Mouse (Mus musculus): ENCODE data around the gene Msi2. TPM values are rescaled to one million over a fixed set of nuclear protein-coding genes. Genes with fewer than 3 reads are reported as not detected.

Msi2 gene
- polyA plus RNA-seq, 1 experiment = 78.5 TPM

DNA sequence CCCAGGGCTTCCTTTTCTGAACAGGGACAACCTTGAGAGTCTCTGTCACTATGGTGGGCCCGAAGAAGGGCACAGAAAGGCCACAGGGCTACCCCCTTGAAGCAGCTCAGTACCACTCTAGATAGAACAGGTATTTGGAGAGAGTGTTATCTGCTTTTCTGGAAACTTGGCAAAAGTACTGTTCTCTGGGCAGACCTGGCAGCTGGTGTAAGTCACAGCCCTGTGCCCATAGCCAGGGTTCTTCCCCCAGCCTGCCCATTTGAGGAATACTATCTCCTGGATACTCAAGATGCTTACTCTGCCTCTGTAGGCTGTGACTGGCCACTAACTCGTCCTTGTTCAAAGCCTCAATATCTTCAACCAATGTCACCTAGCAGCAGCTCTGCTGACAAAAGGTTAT is 338.7 kb downstream of the Msi2 start:
- 79% methylated on average over 2 of the region's 2 CpGs for WGBS
- Histone ChIP-seq H3K27ac (ENCODE audit: insufficient read depth, low read depth, low read length) (no peak overlapping the region), H3K4me3 (ENCODE audit: insufficient read depth, low read depth, low read length) (no peak overlapping the region), H3K4me1 (ENCODE audit: control insufficient read depth, insufficient read depth, low read length) (peaks cover 12% of the 10 kb centered on the region)
- TF ChIP-seq CTCF (IDR thresholded peaks at IDR 0.05; ENCODE audit: insufficient read depth, low read depth, low read length) (no peak), POLR2A (IDR thresholded peaks at IDR 0.05; ENCODE audit: insufficient read depth, low read depth, low read length) (no peak)

DNA sequence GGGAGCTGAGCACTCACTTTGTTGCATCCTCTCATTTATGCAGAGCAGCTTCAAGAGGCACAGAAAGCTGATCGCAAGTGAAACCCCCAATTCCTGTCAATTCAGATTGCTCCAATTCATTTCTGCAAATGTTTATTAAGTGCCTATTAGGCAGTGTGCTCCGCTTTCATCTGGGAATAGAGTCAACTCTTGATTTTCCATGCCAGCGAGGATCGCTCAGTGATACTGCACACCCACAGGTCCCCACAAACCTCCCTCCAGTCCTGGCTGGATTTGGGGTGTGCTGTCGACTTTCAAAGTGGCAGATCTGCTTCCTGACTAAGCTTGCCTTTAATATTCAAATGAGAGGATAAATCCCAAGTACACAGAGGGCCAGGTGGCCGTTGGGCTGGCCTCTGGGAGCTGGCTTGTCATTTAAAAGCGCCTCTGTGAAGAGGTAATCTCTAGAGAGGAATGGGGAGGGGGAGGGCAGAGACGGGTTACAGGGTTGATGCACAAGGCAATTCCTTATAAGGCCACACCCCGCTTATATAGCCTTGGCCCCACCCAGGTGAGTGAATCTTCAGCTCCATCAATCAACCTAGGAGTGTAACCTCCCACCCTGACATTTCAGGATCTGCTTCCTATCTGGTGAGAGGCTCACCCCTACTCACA is 339.5 kb downstream of the Msi2 start:
- TF ChIP-seq CTCF (IDR thresholded peaks at IDR 0.05; ENCODE audit: insufficient read depth, low read depth, low read length) (no peak), POLR2A (IDR thresholded peaks at IDR 0.05; ENCODE audit: insufficient read depth, low read depth, low read length) (no peak)
- H3K27ac ChIP-seq (ENCODE audit: insufficient read depth, low read depth, low read length) = no peak overlapping the region
- 57% methylated on average over 9 of the region's 9 CpGs for WGBS
- H3K4me3 ChIP-seq (ENCODE audit: insufficient read depth, low read depth, low read length) = no peak overlapping the region
- peaks cover 12% of the 10 kb centered on the region for H3K4me1 ChIP-seq (ENCODE audit: control insufficient read depth, insufficient read depth, low read length)

DNA sequence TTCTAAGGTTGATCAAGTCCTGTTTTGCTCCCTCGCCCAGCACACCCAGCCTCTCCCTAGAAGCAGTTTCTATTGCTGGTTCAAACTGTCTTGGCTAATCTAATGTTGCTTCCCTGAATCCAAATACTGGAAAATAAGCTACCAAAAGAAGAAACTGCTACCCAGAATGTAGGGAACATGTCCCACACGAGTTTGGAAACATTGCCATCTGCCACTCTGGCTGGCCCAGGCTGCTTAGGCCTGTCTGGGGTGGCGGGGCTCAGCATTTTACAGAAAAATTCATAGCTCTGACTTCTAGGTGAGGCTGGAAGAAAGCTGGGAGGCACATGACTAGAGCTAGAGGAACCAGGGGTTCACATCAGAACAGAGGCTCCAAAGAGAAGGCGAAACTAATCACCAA is 345.7 kb downstream of the Msi2 start:
- WGBS = 83% methylated on average over 4 of the region's 4 CpGs
- Histone ChIP-seq H3K27ac (ENCODE audit: insufficient read depth, low read depth, low read length) (no peak overlapping the region), H3K4me3 (ENCODE audit: insufficient read depth, low read depth, low read length) (no peak overlapping the region), H3K4me1 (ENCODE audit: control insufficient read depth, insufficient read depth, low read length) (peaks cover 6% of the 10 kb centered on the region; the same call in 1 of the 2 replicates)
- TF ChIP-seq CTCF (IDR thresholded peaks at IDR 0.05; ENCODE audit: insufficient read depth, low read depth, low read length) (no peak), POLR2A (IDR thresholded peaks at IDR 0.05; ENCODE audit: insufficient read depth, low read depth, low read length) (no peak)

DNA sequence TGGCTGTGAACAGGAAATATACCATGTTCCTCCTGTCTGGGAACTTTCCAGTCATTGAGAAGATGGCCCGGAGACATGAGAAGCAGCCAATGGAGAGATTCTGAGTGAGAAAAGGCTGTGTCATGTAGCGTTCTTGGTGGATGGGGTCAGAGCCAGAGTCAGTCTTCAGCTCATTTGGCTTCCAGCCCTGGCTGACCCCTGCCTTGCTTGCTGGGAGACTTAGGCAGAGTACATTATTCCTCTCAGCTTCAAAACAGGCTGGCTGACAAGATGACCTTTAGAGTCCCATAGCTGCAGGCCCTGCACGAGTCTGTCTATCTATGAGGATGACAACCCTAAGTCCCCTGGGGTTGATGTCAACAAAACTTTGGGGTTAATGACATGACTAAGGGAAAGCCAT is 348.4 kb downstream of the Msi2 start:
- Histone ChIP-seq H3K27ac (ENCODE audit: insufficient read depth, low read depth, low read length) (no peak overlapping the region), H3K4me1 (ENCODE audit: control insufficient read depth, insufficient read depth, low read length) (peaks cover 6% of the 10 kb centered on the region; the same call in 1 of the 2 replicates), H3K4me3 (ENCODE audit: insufficient read depth, low read depth, low read length) (no peak overlapping the region)
- WGBS = 71% methylated on average over 3 of the region's 3 CpGs
- no peak for TF ChIP-seq CTCF (IDR thresholded peaks at IDR 0.05; ENCODE audit: insufficient read depth, low read depth, low read length)
- no peak for TF ChIP-seq POLR2A (IDR thresholded peaks at IDR 0.05; ENCODE audit: insufficient read depth, low read depth, low read length)

DNA sequence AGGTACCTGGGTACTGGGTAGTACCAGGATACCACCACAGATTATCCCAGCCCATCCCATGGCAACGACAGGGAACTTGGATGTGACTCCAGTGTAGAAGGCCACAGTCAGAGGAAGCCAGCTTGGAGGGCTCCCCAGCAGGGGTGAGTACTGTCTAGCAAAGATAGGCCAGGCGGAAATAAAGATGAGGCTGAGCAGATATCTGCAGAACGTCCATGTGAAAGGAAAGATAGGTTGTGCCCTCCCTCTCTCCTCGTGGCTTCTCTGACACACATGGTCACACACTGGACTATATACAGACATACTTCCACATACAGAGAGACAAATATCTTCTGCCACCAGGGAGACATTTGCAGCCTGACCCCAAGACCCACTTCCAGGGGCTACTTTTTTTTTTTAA is 350.8 kb downstream of the Msi2 start:
- Histone ChIP-seq H3K4me1 (ENCODE audit: control insufficient read depth, insufficient read depth, low read length) (peaks cover 6% of the 10 kb centered on the region; the same call in 1 of the 2 replicates), H3K27ac (ENCODE audit: insufficient read depth, low read depth, low read length) (no peak overlapping the region), H3K4me3 (ENCODE audit: insufficient read depth, low read depth, low read length) (no peak overlapping the region)
- no peak for TF ChIP-seq CTCF (IDR thresholded peaks at IDR 0.05; ENCODE audit: insufficient read depth, low read depth, low read length)
- TF ChIP-seq POLR2A (IDR thresholded peaks at IDR 0.05; ENCODE audit: insufficient read depth, low read depth, low read length) = no peak
- WGBS = 84% methylated on average over 4 of the region's 4 CpGs

DNA sequence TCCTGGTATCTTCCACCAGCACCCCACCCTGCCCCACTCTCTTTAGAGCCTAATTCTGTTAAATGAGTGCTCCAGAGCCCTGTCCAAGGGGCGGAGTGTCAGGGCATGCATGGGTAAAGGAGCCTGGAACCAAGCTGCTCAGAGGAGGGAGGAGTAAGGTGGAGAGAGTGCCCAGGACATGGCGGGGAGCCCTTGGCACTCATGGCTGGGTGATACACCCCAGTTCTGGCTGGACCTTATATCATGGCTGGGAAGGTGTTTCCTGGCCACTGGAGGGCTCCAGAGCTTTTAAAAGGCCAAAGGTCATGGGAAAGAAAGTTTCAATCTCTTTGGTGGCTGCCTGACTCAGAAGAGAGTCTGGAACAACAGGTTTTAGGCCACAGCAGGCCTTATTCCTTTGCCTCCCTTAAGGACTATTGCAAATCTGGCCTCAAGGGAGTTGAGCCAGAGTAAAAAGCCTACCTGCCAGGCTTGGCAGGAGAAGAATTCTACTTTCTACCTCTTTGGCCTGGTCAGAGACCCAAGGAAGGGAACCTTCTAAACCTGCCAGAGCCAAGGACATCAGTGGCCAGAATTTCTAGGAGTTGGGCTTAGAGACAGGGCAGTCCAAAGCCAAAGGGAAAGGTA is 352.3 kb downstream of the Msi2 start:
- TF ChIP-seq POLR2A (IDR thresholded peaks at IDR 0.05; ENCODE audit: insufficient read depth, low read depth, low read length) = no peak
- TF ChIP-seq CTCF (IDR thresholded peaks at IDR 0.05; ENCODE audit: insufficient read depth, low read depth, low read length) = no peak
- peaks cover 6% of the 10 kb centered on the region; the same call in 1 of the 2 replicates for H3K4me1 ChIP-seq (ENCODE audit: control insufficient read depth, insufficient read depth, low read length)
- H3K27ac ChIP-seq (ENCODE audit: insufficient read depth, low read depth, low read length) = no peak overlapping the region
- WGBS = 88% methylated on average over 2 of the region's 2 CpGs
- no peak overlapping the region for H3K4me3 ChIP-seq (ENCODE audit: insufficient read depth, low read depth, low read length)

DNA sequence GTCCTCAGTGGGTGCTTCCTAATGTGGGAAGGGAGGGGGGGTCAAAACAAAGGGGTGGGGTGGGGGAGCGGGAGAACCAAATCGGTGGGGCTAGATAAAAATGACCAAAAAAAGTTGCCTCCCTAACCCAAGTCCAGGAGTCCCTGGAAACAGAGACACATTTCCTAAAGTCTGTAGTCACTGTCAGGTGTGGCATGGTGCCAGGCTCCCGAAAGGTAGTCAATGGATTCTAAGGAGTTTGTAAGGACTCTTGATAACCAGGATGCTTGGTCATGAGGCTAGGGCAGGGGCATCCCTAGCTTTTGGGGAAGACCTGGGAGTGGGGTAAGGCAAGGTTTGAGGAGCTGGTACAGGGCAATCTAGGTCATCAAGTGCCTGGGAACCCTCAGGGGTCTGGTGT is 354.1 kb downstream of the Msi2 start:
- peaks cover 6% of the 10 kb centered on the region; the same call in 1 of the 2 replicates for H3K4me1 ChIP-seq (ENCODE audit: control insufficient read depth, insufficient read depth, low read length)
- TF ChIP-seq POLR2A (IDR thresholded peaks at IDR 0.05; ENCODE audit: insufficient read depth, low read depth, low read length) (no peak), CTCF (IDR thresholded peaks at IDR 0.05; ENCODE audit: insufficient read depth, low read depth, low read length) (no peak)
- no peak overlapping the region for H3K4me3 ChIP-seq (ENCODE audit: insufficient read depth, low read depth, low read length)
- no peak overlapping the region for H3K27ac ChIP-seq (ENCODE audit: insufficient read depth, low read depth, low read length)
- WGBS = 80% methylated on average over 3 of the region's 3 CpGs

DNA sequence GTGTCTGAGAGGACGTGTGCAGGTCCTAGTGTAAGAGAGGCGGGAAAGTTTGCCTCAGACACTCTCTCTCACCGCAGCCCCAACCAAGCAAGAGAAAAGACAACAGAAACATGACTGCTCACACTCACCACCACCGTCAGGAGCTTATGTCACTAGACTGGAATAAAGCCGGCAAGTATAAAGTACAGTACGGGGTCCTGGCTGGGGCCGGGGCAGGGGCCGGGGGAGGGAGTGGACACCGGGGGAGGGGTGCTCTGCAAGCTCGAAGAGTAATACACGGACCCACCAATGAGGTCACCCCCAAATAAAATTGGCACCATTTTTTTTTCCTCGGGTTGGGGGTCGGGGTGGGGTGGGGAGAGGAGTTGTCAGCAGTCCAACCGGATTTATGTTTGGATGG is 354.8 kb downstream of the Msi2 start:
- WGBS = 77% methylated on average over 14 of the region's 14 CpGs
- Histone ChIP-seq H3K4me1 (ENCODE audit: control insufficient read depth, insufficient read depth, low read length) (peaks cover 3% of the 10 kb centered on the region; the same call in 1 of the 2 replicates), H3K4me3 (ENCODE audit: insufficient read depth, low read depth, low read length) (no peak overlapping the region), H3K27ac (ENCODE audit: insufficient read depth, low read depth, low read length) (no peak overlapping the region)
- TF ChIP-seq POLR2A (IDR thresholded peaks at IDR 0.05; ENCODE audit: insufficient read depth, low read depth, low read length) (no peak), CTCF (IDR thresholded peaks at IDR 0.05; ENCODE audit: insufficient read depth, low read depth, low read length) (no peak)

DNA sequence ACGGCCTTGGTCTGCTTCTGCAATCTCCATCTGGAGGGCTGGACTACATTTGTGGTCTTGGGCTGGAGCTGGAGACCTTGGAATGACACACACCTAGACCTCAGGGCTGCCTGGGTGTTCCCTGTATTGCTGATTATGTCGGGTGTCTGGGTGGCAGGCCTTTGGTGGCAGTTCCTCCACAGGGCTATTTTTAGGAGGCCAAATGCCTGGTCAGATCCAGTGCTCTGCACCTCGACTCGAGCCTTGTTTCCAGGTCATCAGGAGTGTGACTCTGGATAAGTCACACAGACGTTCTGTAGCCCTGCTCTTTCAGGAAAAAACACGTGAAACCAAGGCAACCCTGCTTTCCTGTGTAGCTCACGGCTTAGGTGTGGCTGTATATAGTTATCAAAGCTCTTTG is 358.6 kb downstream of the Msi2 start:
- Histone ChIP-seq H3K4me3 (ENCODE audit: insufficient read depth, low read depth, low read length) (no peak overlapping the region), H3K27ac (ENCODE audit: insufficient read depth, low read depth, low read length) (no peak overlapping the region), H3K4me1 (ENCODE audit: control insufficient read depth, insufficient read depth, low read length) (peaks cover 26% of the 10 kb centered on the region)
- no peak for TF ChIP-seq CTCF (IDR thresholded peaks at IDR 0.05; ENCODE audit: insufficient read depth, low read depth, low read length)
- no peak for TF ChIP-seq POLR2A (IDR thresholded peaks at IDR 0.05; ENCODE audit: insufficient read depth, low read depth, low read length)
- WGBS = 78% methylated on average over 7 of the region's 7 CpGs

All from olfactory bulb, adult 2 months (tissue).